Mouse (Mus musculus) layer of hippocampus, adult 8-10 months (tissue): ENCODE results near the gene Pidd1. TPM values are rescaled to one million over a fixed set of nuclear protein-coding genes. Genes with fewer than 3 reads are reported as not detected.
A peak's percentile ranks its signal among the peaks of the same experiment; 100 is the strongest.
"Not testable (repeated sequence)": the region's sequence is repeated elsewhere in the genome, so short reads cannot be mapped to it uniquely, and the experiment has no call there.

Experiments
- DNase-seq, 2 experiments: peaks; one replicate each; pipeline ENCODE4 v3.0.0; 2022; ENCODE audit warnings: low spot score in 2 of 2
- total RNA-seq, 4 experiments: library from RNA; stranded (reverse); gene quantifications; 2 replicates each; pipeline ENCODE4 v1.2.4; 2022

Gene Pidd1
- total RNA-seq, 4 experiments from 2014 or later = 1.1 to 2.0 (median 1.5) TPM

DNA sequence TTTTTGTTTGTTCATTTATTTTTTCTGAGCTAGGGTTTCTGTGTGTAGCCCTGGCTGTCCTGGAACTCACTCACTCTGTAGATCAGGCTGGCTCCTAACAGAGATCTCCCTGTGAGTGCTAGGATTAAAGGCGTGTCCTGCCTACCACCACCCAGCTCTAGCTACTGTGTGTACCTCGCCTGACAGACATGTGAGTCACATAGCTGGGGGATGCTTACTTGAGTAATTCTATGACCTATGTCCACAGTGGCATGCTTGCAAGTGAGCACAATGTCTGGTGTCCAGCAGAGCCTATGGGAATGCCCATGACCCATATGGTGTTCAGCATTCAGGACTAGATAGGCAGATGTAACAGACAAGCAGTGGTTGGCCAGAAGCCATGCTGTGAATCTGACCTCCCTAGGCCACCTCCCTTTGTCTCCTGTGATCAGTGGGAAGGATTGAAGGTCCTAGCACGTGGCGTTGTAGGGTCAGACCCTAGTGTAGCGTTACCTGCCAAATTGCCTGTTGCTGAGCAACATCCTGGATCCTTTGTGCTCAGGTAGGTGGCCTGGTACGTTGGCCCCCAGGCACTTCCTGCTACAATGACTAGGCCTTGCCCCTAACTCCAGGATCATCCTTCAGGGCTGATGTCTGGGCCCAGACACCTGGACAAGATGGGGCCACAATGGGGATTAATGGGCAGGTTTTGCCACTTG is 27.5 kb downstream of the Pidd1 start:
- no peak for DNase-seq

DNA sequence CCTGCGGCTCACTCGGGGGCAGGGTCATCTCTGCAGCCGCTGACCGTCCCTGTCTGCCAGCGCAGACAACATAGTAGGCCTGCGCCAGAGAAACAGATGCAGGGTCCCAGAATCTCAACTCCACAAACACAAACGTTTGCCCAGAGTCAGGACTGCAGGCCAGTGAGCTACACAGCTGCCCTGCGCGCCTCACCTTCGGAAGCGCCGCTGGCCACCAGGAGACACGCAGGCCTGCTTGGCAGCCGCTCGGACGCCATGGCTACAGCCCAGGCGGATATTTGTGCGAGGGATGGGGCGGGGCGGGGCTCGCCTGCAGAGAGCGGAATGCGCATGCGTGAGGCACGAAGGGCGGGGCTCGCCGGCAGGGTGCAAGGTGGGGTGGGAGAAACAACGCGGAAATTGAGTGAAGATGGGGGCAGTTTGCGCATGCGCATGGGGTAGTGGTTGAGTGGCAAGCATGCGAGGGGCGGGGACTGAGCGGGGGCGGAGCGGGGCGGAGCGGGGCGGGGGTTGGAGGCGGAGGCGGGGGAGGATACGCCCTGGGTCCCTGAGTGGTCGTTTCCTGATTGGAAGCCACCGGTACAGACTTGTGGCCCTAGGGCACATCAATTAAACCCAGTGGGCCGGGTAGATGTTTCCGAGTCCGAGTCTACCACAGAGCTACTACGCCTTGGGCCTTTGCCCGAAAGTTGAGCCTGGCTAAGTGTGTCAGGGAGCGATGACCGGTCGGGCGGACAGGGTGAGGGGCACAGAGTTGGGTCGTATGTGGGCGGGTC is 29.8 kb downstream of the Pidd1 start, which contains the start of gene Gatd1:
TSS of gene Gatd1 (minus strand) at position 328 of the 776 bp plus-strand sequence.
- DNase-seq = peak; percentile 96 to 99

DNA sequence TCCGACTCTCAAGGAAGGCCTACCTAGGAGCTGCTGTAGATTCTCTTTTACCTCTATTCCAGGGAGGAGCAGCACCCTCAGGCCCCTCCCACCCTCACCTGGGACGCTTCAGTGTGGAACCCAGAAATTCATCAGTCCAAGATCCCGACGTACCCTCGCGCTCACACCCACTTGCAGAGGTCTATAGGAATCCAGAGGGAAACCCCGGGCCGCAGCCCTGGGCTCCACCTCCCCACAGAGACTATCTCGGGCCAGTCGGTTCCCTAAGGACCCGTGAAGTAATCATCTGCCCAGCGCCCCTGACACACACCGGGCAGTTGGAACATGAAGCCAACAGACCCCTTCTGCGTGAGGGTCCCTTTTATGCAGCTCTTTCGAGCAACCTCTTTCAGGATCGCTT is 30.5 kb downstream of the Pidd1 start:
- DNase-seq = no peak

GRCm38 (mm10) chr7:141411667-141412066 is 32.2 kb downstream of the Pidd1 start:
- no peak for DNase-seq

DNA sequence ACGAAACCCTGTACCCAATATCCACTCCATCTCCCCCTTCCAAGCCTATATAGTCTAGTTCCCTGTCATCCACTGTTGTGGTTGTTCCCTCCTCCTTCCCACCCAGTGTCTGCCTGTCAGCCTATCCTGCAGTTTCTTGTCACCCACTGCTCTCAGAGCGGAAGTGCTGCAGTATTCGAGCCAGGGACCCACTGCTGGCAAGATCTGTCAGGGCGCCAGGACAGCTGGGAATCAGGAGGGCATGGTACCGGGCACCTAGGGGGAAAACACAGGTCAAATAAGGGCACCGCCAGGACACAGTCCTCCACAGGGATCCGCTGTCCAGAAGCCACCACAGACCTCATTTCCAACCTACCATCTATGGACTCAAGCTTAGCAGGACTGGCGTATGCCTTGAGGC is 33.2 kb downstream of the Pidd1 start:
- DNase-seq = no peak

GRCm38 (mm10) chr7:141408833-141409232 is 35.0 kb downstream of the Pidd1 start:
- DNase-seq = peak; percentile 66 to 87

DNA sequence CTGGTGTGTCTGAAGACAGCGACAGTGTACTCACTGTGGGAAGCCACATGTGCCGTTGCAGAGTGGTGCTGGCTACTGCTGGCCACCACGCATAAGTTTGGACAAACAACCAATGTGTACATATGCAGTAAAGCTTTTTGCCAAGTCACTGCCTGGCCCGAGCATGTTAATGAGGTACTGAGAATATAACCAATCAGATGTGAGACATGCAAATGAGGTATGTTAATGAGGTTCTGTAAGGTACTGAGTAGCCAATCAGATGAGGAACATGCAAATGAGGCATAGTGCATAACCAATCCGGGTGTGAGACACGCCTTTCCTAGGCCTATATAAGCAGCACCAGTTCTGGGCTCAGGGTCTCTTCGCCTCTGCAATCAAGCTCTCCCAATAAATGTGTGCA is 36.2 kb downstream of the Pidd1 start:
- DNase-seq = not testable (repeated sequence)

- DNase-seq = no peak
Observed at GRCm38 (mm10) chr7:141405466-141405865, 38.4 kb downstream of the Pidd1 start.

DNA sequence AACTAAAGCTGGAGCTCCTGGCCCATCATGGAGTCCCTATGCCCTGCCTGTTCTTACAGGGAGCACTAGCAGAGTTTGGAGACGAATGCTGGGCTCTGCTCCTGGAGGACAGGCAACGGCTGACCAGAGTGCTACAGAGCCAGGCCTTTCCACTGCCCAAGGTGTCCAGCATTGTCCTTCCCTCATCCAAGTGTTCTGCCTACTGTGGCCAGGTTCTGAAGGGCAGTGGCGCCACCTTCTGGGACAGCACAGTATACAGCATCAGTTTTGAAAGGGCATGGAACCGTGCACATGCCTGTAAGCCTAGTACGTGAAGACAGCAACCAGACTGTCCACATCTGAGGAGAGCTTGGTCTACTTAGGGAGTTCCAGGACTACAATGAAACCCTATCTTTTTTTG is 40.5 kb downstream of the Pidd1 start:
- DNase-seq = no peak

DNA sequence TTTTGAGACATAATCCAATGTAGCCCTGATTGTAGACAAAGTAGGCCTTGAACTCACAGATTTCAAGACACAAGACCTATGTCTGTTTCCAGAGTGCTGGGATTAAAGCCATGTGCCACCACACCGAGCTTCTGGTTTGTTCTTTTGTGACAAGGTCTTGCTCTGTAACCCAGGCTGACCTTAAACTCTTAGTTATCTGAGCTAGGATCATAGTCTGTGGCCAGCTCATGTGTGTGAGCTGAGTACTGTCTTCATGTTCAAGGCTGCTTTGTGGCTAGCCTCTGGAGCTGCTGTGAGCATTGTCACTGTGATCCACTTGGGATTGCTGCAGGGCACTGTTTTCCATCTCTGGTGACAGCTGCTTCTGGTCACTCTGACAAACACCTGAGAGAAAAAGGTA is 48.5 kb downstream of the Pidd1 start:
- no peak for DNase-seq

DNA sequence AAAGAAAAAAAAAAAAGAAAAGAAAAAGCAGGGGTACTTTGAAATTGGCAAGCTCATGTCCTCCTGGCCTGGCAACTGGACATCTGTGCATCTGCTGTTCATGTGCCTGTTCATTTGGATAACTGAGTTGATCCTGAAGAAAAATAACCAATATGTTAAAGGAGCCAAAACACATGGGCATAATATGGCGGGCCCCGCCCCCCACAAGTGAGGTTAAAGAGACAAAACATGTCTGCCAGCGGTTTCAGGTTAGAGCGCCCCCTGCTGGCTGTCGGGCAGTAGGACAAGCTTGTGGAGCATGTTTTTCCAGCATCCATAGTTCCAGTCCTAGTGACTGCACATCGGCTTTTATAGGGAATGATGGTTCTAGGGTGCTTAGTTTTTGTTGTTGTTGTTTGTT is 49.1 kb downstream of the Pidd1 start:
- DNase-seq = peak in 1 of 2 experiments; percentile 44

DNA sequence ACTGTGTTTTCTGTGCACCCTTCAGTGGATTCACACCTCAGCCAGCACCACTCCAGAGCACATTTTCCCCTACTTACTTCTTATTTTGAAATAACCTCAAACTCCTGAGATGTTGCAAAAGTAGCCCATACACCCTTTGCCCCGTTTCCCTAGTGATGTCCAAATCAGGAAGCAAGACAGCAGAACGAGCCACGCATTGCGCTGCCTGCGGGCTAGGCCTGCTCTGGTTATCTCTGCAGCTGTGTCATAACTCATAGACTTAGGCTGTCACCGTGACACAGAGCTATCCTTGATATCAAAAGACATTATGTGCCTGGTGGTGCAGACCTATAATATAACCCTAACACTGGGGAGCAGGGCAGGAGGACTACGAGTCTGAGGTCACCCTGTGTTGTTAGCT is 49.7 kb downstream of the Pidd1 start:
- DNase-seq = no peak

DNA sequence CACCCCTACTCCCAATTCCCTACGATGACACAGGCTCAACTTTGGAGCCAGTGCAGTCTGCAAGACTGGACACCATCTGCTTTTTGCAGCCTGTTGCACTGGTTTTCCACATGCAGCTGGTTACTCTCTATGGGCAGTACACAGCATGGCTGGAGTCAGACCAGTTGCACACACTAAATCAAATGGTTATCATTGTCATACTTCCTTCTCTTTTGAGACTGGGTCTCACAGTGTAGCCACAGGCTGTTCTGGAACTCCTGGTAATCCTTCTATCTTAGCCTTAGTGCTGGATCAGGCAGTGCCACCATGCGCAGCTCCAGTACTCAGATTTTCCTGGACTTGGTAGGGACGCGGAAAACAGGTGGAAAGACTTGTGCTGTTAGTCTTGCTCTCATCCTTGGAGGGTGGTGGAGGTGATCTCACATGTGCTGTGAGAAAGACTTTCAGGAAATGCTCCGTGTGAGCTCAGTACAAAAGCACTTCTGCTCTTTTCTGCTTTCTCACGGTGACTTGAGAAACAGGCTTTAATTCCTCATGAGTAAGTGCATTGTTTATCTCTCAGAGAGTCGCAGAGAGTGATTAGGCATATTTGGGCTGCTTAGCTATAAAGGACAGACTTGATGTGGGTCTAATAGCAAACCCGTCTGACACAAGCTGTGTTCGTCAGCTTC is 51.1 kb downstream of the Pidd1 start:
- no peak for DNase-seq

GRCm38 (mm10) chr7:141391625-141392551 is 51.9 kb downstream of the Pidd1 start, which contains the start of gene Taldo1:
Gene Taldo1 (plus strand): TSS chr7:141392199.
- DNase-seq = peak; percentile 93 to 95

GRCm38 (mm10) chr7:141390326-141391259 is 53.2 kb downstream of the Pidd1 start:
- DNase-seq = no peak

DNA sequence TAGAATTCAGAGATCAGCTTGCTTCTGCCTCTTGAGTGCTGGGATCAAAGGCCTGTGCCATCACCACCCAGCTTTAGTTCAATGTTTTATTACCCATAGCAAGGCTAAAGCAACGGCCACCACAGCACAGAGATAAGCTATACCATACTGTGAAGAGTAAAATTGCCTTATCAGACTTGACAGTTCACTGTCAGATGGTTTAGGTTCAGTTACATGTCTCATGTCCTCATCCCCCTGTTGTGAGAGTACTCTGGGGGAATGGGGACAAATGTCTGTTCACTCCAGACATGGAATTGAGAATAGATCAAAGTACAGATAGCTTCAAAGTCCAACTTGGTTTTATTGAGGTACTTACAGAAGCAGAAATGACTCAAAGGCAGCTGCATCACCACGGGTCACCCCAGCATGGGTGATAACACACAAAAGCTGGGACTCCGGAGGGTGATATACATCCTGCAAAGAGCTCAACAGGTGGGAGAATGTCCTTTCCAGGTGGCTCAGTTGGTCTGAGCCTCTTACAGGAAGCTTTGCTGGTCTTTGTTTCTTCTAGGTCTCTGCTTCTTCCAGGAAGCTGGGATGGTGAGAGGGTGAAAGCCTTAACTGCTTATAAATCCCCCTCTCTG is 55.2 kb downstream of the Pidd1 start:
- DNase-seq = no peak
